Mouse (Mus musculus): ENCODE data around the gene Cycs.

GRCm38 (mm10) chr6:50593334-50593845, 27.1 kb upstream of the Cycs start:
- TF ChIP-seq CTCF (IDR thresholded peaks at IDR 0.05; ENCODE audit: low read depth, low read length) (no peak), TAL1 (conservative IDR thresholded peaks at IDR 0.05; ENCODE audit: low read depth, low read length) (no peak)
